Mouse (Mus musculus): ENCODE measurements around the gene Enox1. TPM values are rescaled to one million over a fixed set of nuclear protein-coding genes. Genes with fewer than 3 reads are reported as not detected.
"Not testable (repeated sequence)": the region's sequence is repeated elsewhere in the genome, so short reads cannot be mapped to it uniquely, and the experiment has no call there.

Gene Enox1
- polyA plus RNA-seq, 1 experiment, result not detected

GRCm38 (mm10) chr14:77533638-77534037 is 377.1 kb downstream of the Enox1 start:
- no peak overlapping the region for H3K4me3 ChIP-seq (ENCODE audit: insufficient read depth, low read length)
- H3K27ac ChIP-seq (ENCODE audit: insufficient read depth, low read depth, low read length), result 0 out of 2 replicates have a peak overlapping the region, but pooled peaks have one; percentile 13
- no peak for TF ChIP-seq CTCF (IDR thresholded peaks at IDR 0.05; ENCODE audit: low read depth, low read length)
- no peak for TF ChIP-seq POLR2A (IDR thresholded peaks at IDR 0.05; ENCODE audit: borderline replicate concordance, low read depth, low read length)
- peaks cover 20% of the 10 kb centered on the region for H3K4me1 ChIP-seq (ENCODE audit: control insufficient read depth, insufficient read depth, low read length)

GRCm38 (mm10) chr14:77534120-77534519 is 377.6 kb downstream of the Enox1 start:
- TF ChIP-seq CTCF (IDR thresholded peaks at IDR 0.05; ENCODE audit: low read depth, low read length) (no peak), POLR2A (IDR thresholded peaks at IDR 0.05; ENCODE audit: borderline replicate concordance, low read depth, low read length) (no peak)
- Histone ChIP-seq H3K4me3 (ENCODE audit: insufficient read depth, low read length) (no peak overlapping the region), H3K4me1 (ENCODE audit: control insufficient read depth, insufficient read depth, low read length) (peaks cover 20% of the 10 kb centered on the region), H3K27ac (ENCODE audit: insufficient read depth, low read depth, low read length) (no peak overlapping the region)

- Histone ChIP-seq H3K4me3 (ENCODE audit: insufficient read depth, low read length) (no peak overlapping the region), H3K27ac (ENCODE audit: insufficient read depth, low read depth, low read length) (peak overlapping the region; percentile 49), H3K4me1 (ENCODE audit: control insufficient read depth, insufficient read depth, low read length) (peaks cover 20% of the 10 kb centered on the region)
- no peak for TF ChIP-seq CTCF (IDR thresholded peaks at IDR 0.05; ENCODE audit: low read depth, low read length)
- TF ChIP-seq POLR2A (IDR thresholded peaks at IDR 0.05; ENCODE audit: borderline replicate concordance, low read depth, low read length), result no peak
These were observed 380.0 kb downstream of the Enox1 start for GRCm38 (mm10) chr14:77536592-77536991.

GRCm38 (mm10) chr14:77539563-77539962 is 383.0 kb downstream of the Enox1 start:
- not testable (repeated sequence) for H3K4me3 ChIP-seq (ENCODE audit: insufficient read depth, low read length); H3K27ac ChIP-seq (ENCODE audit: insufficient read depth, low read depth, low read length)
- H3K4me1 ChIP-seq (ENCODE audit: control insufficient read depth, insufficient read depth, low read length), result peaks cover 24% of the 10 kb centered on the region

GRCm38 (mm10) chr14:77541925-77542324 is 385.4 kb downstream of the Enox1 start:
- TF ChIP-seq POLR2A (IDR thresholded peaks at IDR 0.05; ENCODE audit: borderline replicate concordance, low read depth, low read length) (no peak), CTCF (IDR thresholded peaks at IDR 0.05; ENCODE audit: low read depth, low read length) (no peak)
- Histone ChIP-seq H3K27ac (ENCODE audit: insufficient read depth, low read depth, low read length) (no peak overlapping the region), H3K4me1 (ENCODE audit: control insufficient read depth, insufficient read depth, low read length) (peaks cover 22% of the 10 kb centered on the region), H3K4me3 (ENCODE audit: insufficient read depth, low read length) (no peak overlapping the region)

- TF ChIP-seq CTCF (IDR thresholded peaks at IDR 0.05; ENCODE audit: low read depth, low read length), result no peak
- TF ChIP-seq POLR2A (IDR thresholded peaks at IDR 0.05; ENCODE audit: borderline replicate concordance, low read depth, low read length), result no peak
- H3K27ac ChIP-seq (ENCODE audit: insufficient read depth, low read depth, low read length), result peak overlapping the region; percentile 92
- H3K4me1 ChIP-seq (ENCODE audit: control insufficient read depth, insufficient read depth, low read length), result peaks cover 24% of the 10 kb centered on the region
- no peak overlapping the region for H3K4me3 ChIP-seq (ENCODE audit: insufficient read depth, low read length)
These were observed 390.1 kb downstream of the Enox1 start for GRCm38 (mm10) chr14:77546531-77547274.

- Histone ChIP-seq H3K27ac (ENCODE audit: insufficient read depth, low read depth, low read length) (peak overlapping the region; percentile 92), H3K4me3 (ENCODE audit: insufficient read depth, low read length) (no peak overlapping the region), H3K4me1 (ENCODE audit: control insufficient read depth, insufficient read depth, low read length) (peaks cover 24% of the 10 kb centered on the region)
- TF ChIP-seq POLR2A (IDR thresholded peaks at IDR 0.05; ENCODE audit: borderline replicate concordance, low read depth, low read length) (no peak), CTCF (IDR thresholded peaks at IDR 0.05; ENCODE audit: low read depth, low read length) (no peak)
These were observed 390.8 kb downstream of the Enox1 start for GRCm38 (mm10) chr14:77547351-77547750.

- peaks cover 22% of the 10 kb centered on the region for H3K4me1 ChIP-seq (ENCODE audit: control insufficient read depth, insufficient read depth, low read length)
- no peak overlapping the region for H3K27ac ChIP-seq (ENCODE audit: insufficient read depth, low read depth, low read length)
- TF ChIP-seq POLR2A (IDR thresholded peaks at IDR 0.05; ENCODE audit: borderline replicate concordance, low read depth, low read length) (no peak), CTCF (IDR thresholded peaks at IDR 0.05; ENCODE audit: low read depth, low read length) (no peak)
- H3K4me3 ChIP-seq (ENCODE audit: insufficient read depth, low read length), result no peak overlapping the region
These were observed 392.4 kb downstream of the Enox1 start for GRCm38 (mm10) chr14:77548963-77549362.

- H3K27ac ChIP-seq (ENCODE audit: insufficient read depth, low read depth, low read length), result no peak overlapping the region
- H3K4me3 ChIP-seq (ENCODE audit: insufficient read depth, low read length), result no peak overlapping the region
- H3K4me1 ChIP-seq (ENCODE audit: control insufficient read depth, insufficient read depth, low read length), result no peaks in the 10 kb centered on the region
- TF ChIP-seq POLR2A (IDR thresholded peaks at IDR 0.05; ENCODE audit: borderline replicate concordance, low read depth, low read length) (no peak), CTCF (IDR thresholded peaks at IDR 0.05; ENCODE audit: low read depth, low read length) (no peak)
These were observed 401.0 kb downstream of the Enox1 start for GRCm38 (mm10) chr14:77557446-77558070.

GRCm38 (mm10) chr14:77558910-77559309 is 402.3 kb downstream of the Enox1 start:
- H3K4me3 ChIP-seq (ENCODE audit: insufficient read depth, low read length), result no peak overlapping the region
- TF ChIP-seq POLR2A (IDR thresholded peaks at IDR 0.05; ENCODE audit: borderline replicate concordance, low read depth, low read length) (no peak), CTCF (IDR thresholded peaks at IDR 0.05; ENCODE audit: low read depth, low read length) (no peak)

More at GRCm38 (mm10) chr14:77558910-77559309, 402.3 kb downstream of the Enox1 start:
- Histone ChIP-seq H3K27ac (ENCODE audit: insufficient read depth, low read depth, low read length) (no peak overlapping the region), H3K4me1 (ENCODE audit: control insufficient read depth, insufficient read depth, low read length) (no peaks in the 10 kb centered on the region)
